Mouse (Mus musculus) limb, embryonic 14.5 days (tissue): ENCODE data around the gene St3gal5. TPM values are rescaled to one million over a fixed set of nuclear protein-coding genes. Genes with fewer than 3 reads are reported as not detected.
A peak's percentile ranks its signal among the peaks of the same experiment; 100 is the strongest.

Source experiments
- ATAC-seq: fragments of 200-750 bp; cut with Nextera tagmentation; 2 replicates; pipeline ENCODE4 v1.8.0; 2017; ENCODE audit warnings: low read depth, moderate number of reproducible peaks, moderate TSS enrichment; ENCODE audit not compliant: low FRiP score
- DNase-seq: peaks from one replicate; pipeline ENCODE4 v3.0.0-alpha.2; 2015; ENCODE audit warnings: low spot score
- H3K27ac ChIP-seq: fragments of 300-500 bp; sonication (generic); replicated peaks from 2 replicates; pipeline ENCODE4 v1.5.1; 2014; ENCODE audit warnings: low read depth, mild to moderate bottlenecking, low read length, moderate library complexity, mixed read lengths
- H3K27me3 ChIP-seq: fragments of 300-500 bp; sonication (generic); 2 replicates; pipeline ENCODE4 v1.6.1; 2014; ENCODE audit warnings: low read length, mixed read lengths; ENCODE audit not compliant: control insufficient read depth, insufficient read depth
- H3K36me3 ChIP-seq: fragments of 300-500 bp; sonication (generic); 2 replicates; pipeline ENCODE4 v1.6.1; 2014; ENCODE audit warnings: mild to moderate bottlenecking, low read length, moderate library complexity, mixed read lengths; ENCODE audit not compliant: control insufficient read depth, insufficient read depth
- H3K4me1 ChIP-seq: fragments of 300-500 bp; sonication (generic); 2 replicates; pipeline ENCODE4 v1.6.1; 2014; ENCODE audit warnings: antibody characterized with exemption, low read length, mixed read lengths; ENCODE audit not compliant: control insufficient read depth, insufficient read depth
- H3K4me2 ChIP-seq: fragments of 300-500 bp; sonication (generic); replicated peaks from 2 replicates; pipeline ENCODE4 v1.6.1; 2014; ENCODE audit warnings: low read depth, mild to moderate bottlenecking, low read length, moderate library complexity; ENCODE audit not compliant: severe bottlenecking
- H3K4me3 ChIP-seq: fragments of 300-500 bp; sonication (generic); replicated peaks from 2 replicates; pipeline ENCODE4 v1.5.1; 2014; ENCODE audit warnings: low read length
- H3K9ac ChIP-seq: fragments of 300-500 bp; sonication (generic); 2 replicates; pipeline ENCODE4 v1.6.1; 2014; ENCODE audit warnings: mild to moderate bottlenecking, low read depth, low read length, moderate library complexity; ENCODE audit not compliant: severe bottlenecking
- H3K9me3 ChIP-seq: fragments of 300-500 bp; sonication (generic); 2 replicates; pipeline ENCODE4 v1.6.1; 2016; ENCODE audit warnings: low read length; ENCODE audit not compliant: control insufficient read depth
- POLR2A ChIP-seq: fragments of 200-500 bp; IDR thresholded peaks from 2 replicates; pipeline ENCODE4 v1.8.0; 2012; ENCODE audit warnings: inconsistent platforms, mild to moderate bottlenecking, moderate library complexity, borderline replicate concordance; ENCODE audit not compliant: insufficient read depth, insufficient read length; ENCODE audit errors: extremely low read depth
- WGBS: fragments of 180-500 bp; shearing (Covaris S2); extraction: QIAGEN DNeasy Blood & Tissue Kit; methylation state at CpG from one replicate; pipeline ENCODE4 v1.1.7; 2014; 5-methylcytosine and 5-hydroxymethylcytosine counted together
- polyA plus RNA-seq, 2 experiments: library from polyadenylated mRNA; depleted of rRNA in 1 of 2; stranded (reverse) in 1 of 2; unstranded in 1 of 2; fragments of >200 nt; fragmentation: Nextera tagmentation in 1 of 2; extraction: Ambion mirVana in 1 of 2; gene quantifications; 2 replicates each; pipeline versions ENCODE4 v1.2.1 to v1.2.3; 2012 to 2014

The St3gal5 gene
- polyA plus RNA-seq, 2 experiments: 26.1 to 30.3 TPM

- no peak for DNase-seq
- Histone ChIP-seq H3K9me3 (no peaks in the 10 kb centered on the region), H3K9ac (no peak overlapping the region), H3K27ac (no peak overlapping the region), H3K27me3 (no peaks in the 10 kb centered on the region), H3K4me3 (no peak overlapping the region), H3K36me3 (peaks cover 21% of the 10 kb centered on the region), H3K4me1 (peaks cover 24% of the 10 kb centered on the region), H3K4me2 (no peak overlapping the region)
- no peak for TF ChIP-seq POLR2A
- ATAC-seq: no peak
- 93% methylated on average over 8 of the region's 8 CpGs for WGBS
Observed at GRCm38 (mm10) chr6:72132671-72133214, 35.4 kb downstream of the St3gal5 start.

- Histone ChIP-seq H3K4me2 (no peak overlapping the region; the same call in 1 of the 2 replicates), H3K9ac (no peak overlapping the region), H3K27me3 (no peaks in the 10 kb centered on the region), H3K36me3 (peaks cover 11% of the 10 kb centered on the region; the same call in 1 of the 2 replicates), H3K9me3 (no peaks in the 10 kb centered on the region), H3K27ac (no peak overlapping the region), H3K4me3 (no peak overlapping the region), H3K4me1 (peaks cover 28% of the 10 kb centered on the region)
- peak; percentile 27 for DNase-seq
- peak; percentile 40; the same call in 1 of the 2 replicates for ATAC-seq
- no peak for TF ChIP-seq POLR2A
- WGBS: 24% methylated on average over 9 of the region's 9 CpGs
Observed at GRCm38 (mm10) chr6:72134850-72135515, 37.6 kb downstream of the St3gal5 start.

GRCm38 (mm10) chr6:72136016-72136415 is 38.6 kb downstream of the St3gal5 start:
- WGBS: 77% methylated on average over 5 of the region's 5 CpGs
- ATAC-seq: no peak
- no peaks in the 10 kb centered on the region for H3K27me3 ChIP-seq

GRCm38 (mm10) chr6:72136543-72136942 is 39.2 kb downstream of the St3gal5 start:
- Histone ChIP-seq H3K9ac (no peak overlapping the region), H3K4me2 (no peak overlapping the region), H3K4me3 (no peak overlapping the region), H3K9me3 (no peaks in the 10 kb centered on the region), H3K36me3 (peaks cover 10% of the 10 kb centered on the region; the same call in 1 of the 2 replicates), H3K4me1 (peaks cover 28% of the 10 kb centered on the region), H3K27me3 (no peaks in the 10 kb centered on the region), H3K27ac (no peak overlapping the region)
- WGBS: 60% methylated on average over 10 of the region's 10 CpGs
- TF ChIP-seq POLR2A: no peak
- ATAC-seq (peak; percentile 28; the same call in 1 of the 2 replicates), DNase-seq (no peak)

More at GRCm38 (mm10) chr6:72136016-72136415, 38.6 kb downstream of the St3gal5 start:
- peaks cover 8% of the 10 kb centered on the region; the same call in 1 of the 2 replicates for H3K36me3 ChIP-seq
- H3K4me2 ChIP-seq: no peak overlapping the region
- no peak overlapping the region for H3K9ac ChIP-seq
- peaks cover 28% of the 10 kb centered on the region for H3K4me1 ChIP-seq
- no peak for TF ChIP-seq POLR2A
- no peaks in the 10 kb centered on the region for H3K9me3 ChIP-seq
- no peak overlapping the region for H3K27ac ChIP-seq
- no peak overlapping the region for H3K4me3 ChIP-seq
- no peak for DNase-seq

- WGBS: 78% methylated on average over 9 of the region's 9 CpGs
- DNase-seq (no peak), ATAC-seq (peak; percentile 58; the same call in 1 of the 2 replicates)
- Histone ChIP-seq H3K4me3 (no peak overlapping the region), H3K9ac (no peak overlapping the region), H3K27me3 (no peaks in the 10 kb centered on the region), H3K4me1 (peaks cover 24% of the 10 kb centered on the region), H3K36me3 (peaks cover 15% of the 10 kb centered on the region), H3K4me2 (no peak overlapping the region), H3K9me3 (no peaks in the 10 kb centered on the region), H3K27ac (no peak overlapping the region)
- TF ChIP-seq POLR2A: no peak
Observed at GRCm38 (mm10) chr6:72139508-72140193, 42.3 kb downstream of the St3gal5 start.
